Mouse (Mus musculus) stomach, postnatal 0 days (tissue): ENCODE measurements around the gene Casp4.

Experiments
- CTCF ChIP-seq: IDR thresholded peaks from 2 replicates; pipeline ENCODE4 v1.5.1; 2016; ENCODE audit warnings: antibody characterized with exemption, low read depth, mild to moderate bottlenecking, moderate library complexity
- EP300 ChIP-seq: optimal IDR thresholded peaks from 2 replicates; pipeline ENCODE3; 2016; ENCODE audit warnings: antibody characterized with exemption

GRCm38 (mm10) chr9:5345291-5345898 lies 36.8 kb downstream of the Casp4 start, which contains the start of gene Casp12:
- TF ChIP-seq CTCF (no peak), EP300 (no peak)
